In genomic region chr5:31527707-31528106, GRCm38 (mm10) we compare ENCODE assay signal across 8 mouse cellular contexts. TPM values are rescaled to one million over a fixed set of nuclear protein-coding genes. Genes with fewer than 3 reads are reported as not detected.
DNase-seq lines count a peak whose midpoint lies in the region; ATAC-seq lines count a peak whose summit lies in the region.
"Not testable (repeated sequence)": the region's sequence is repeated elsewhere in the genome, so short reads cannot be mapped to it uniquely, and the experiment has no call there.

TSS of gene Supt7l (minus strand) at chr5:31527807.

- DNase-seq in adrenal gland, adult 18-20 months (ENCODE audit: low spot score in 2 of 2); heart, adult 18-20 months; layer of hippocampus, postnatal 14 days (ENCODE audit: low spot score in 2 of 2); thymus, postnatal 0 days (ENCODE audit: low spot score): not testable (repeated sequence)
- DNase-seq in liver, embryonic 13.5 days, result peak; percentile 1

- peak within 1 kb of the TSS; percentile 85 for H3K9ac ChIP-seq in embryonic facial prominence, embryonic 15.5 days
- peak within 1 kb of the TSS; percentile 81 for H3K9ac ChIP-seq in hindbrain, embryonic 13.5 days
- H3K9ac ChIP-seq in liver, embryonic 13.5 days, result peak within 1 kb of the TSS; percentile 92
- H3K9ac ChIP-seq in midbrain, embryonic 15.5 days, result peak within 1 kb of the TSS; percentile 73

- H3K4me2 ChIP-seq in embryonic facial prominence, embryonic 15.5 days (replicated peaks), result peak within 1 kb of the TSS; percentile 95
- H3K4me2 ChIP-seq in hindbrain, embryonic 13.5 days, result peak within 1 kb of the TSS; percentile 100
- H3K4me2 ChIP-seq in liver, embryonic 13.5 days, result peak within 1 kb of the TSS; percentile 94
- peak within 1 kb of the TSS; percentile 93 for H3K4me2 ChIP-seq in midbrain, embryonic 15.5 days

- 79% methylated on average over 11 of the region's 11 CpGs for WGBS in embryonic facial prominence, embryonic 15.5 days
- WGBS in hindbrain, embryonic 13.5 days, result 82% methylated on average over 11 of the region's 11 CpGs
- WGBS in liver, embryonic 13.5 days (ENCODE audit: insufficient replicate concordance), result 64% methylated on average over 11 of the region's 11 CpGs
- WGBS in midbrain, embryonic 15.5 days, result 84% methylated on average over 11 of the region's 11 CpGs

- H3K27me3 ChIP-seq in embryonic facial prominence, embryonic 15.5 days; hindbrain, embryonic 13.5 days; liver, embryonic 13.5 days; midbrain, embryonic 15.5 days (replicated peaks): not testable (repeated sequence)

- H3K9me3 ChIP-seq in embryonic facial prominence, embryonic 15.5 days (replicated peaks); hindbrain, embryonic 13.5 days; liver, embryonic 13.5 days (replicated peaks); midbrain, embryonic 15.5 days: not testable (repeated sequence)

- peak within 1 kb of the TSS; percentile 82 for H3K4me3 ChIP-seq in embryonic facial prominence, embryonic 15.5 days (replicated peaks)
- H3K4me3 ChIP-seq in hindbrain, embryonic 13.5 days, result peak within 1 kb of the TSS; percentile 70
- peak within 1 kb of the TSS; percentile 94 for H3K4me3 ChIP-seq in liver, embryonic 13.5 days (replicated peaks)
- H3K4me3 ChIP-seq in midbrain, embryonic 15.5 days, result peak within 1 kb of the TSS; percentile 81

- ATAC-seq in embryonic facial prominence, embryonic 15.5 days (ENCODE audit: insufficient number of reproducible peaks, low FRiP score, low TSS enrichment, low read depth); hindbrain, embryonic 13.5 days (ENCODE audit: low FRiP score); liver, embryonic 13.5 days (ENCODE audit: low read depth); midbrain, embryonic 15.5 days (replicated peaks): not testable (repeated sequence)

- peaks cover 35% of the 10 kb centered on the region for H3K36me3 ChIP-seq in embryonic facial prominence, embryonic 15.5 days
- H3K36me3 ChIP-seq in hindbrain, embryonic 13.5 days, result peaks cover 44% of the 10 kb centered on the region
- H3K36me3 ChIP-seq in liver, embryonic 13.5 days, result peaks cover 30% of the 10 kb centered on the region
- peaks cover 24% of the 10 kb centered on the region; the same call in 1 of the 2 replicates for H3K36me3 ChIP-seq in midbrain, embryonic 15.5 days (replicated peaks)

- H3K4me1 ChIP-seq in embryonic facial prominence, embryonic 15.5 days, result peaks cover 20% of the 10 kb centered on the region
- peaks cover 27% of the 10 kb centered on the region for H3K4me1 ChIP-seq in hindbrain, embryonic 13.5 days (replicated peaks)
- H3K4me1 ChIP-seq in liver, embryonic 13.5 days (replicated peaks), result peaks cover 31% of the 10 kb centered on the region
- peaks cover 29% of the 10 kb centered on the region for H3K4me1 ChIP-seq in midbrain, embryonic 15.5 days

- H3K27ac ChIP-seq in embryonic facial prominence, embryonic 15.5 days (replicated peaks), result peak within 1 kb of the TSS; percentile 87
- H3K27ac ChIP-seq in hindbrain, embryonic 13.5 days, result peak within 1 kb of the TSS; percentile 89
- H3K27ac ChIP-seq in liver, embryonic 13.5 days, result peak within 1 kb of the TSS; percentile 77
- peak within 1 kb of the TSS; percentile 87 for H3K27ac ChIP-seq in midbrain, embryonic 15.5 days

RNA-seq across cellular contexts. Expression of gene Supt7l, which starts in this region (rescaled TPM):
- 10 to 100 TPM; 15.5 to 17.1 TPM for total RNA-seq in adrenal gland, adult 18-20 months (2021)
- 23.7 and 25.2 TPM in 2 replicates for polyA plus RNA-seq in embryonic facial prominence, embryonic 15.5 days (2015; fragmentation: Nextera tagmentation; extraction: Ambion mirVana)
- 10 to 100 TPM; 13.0 to 13.9 TPM for total RNA-seq in heart, adult 18-20 months (2021)
- polyA plus RNA-seq in hindbrain, embryonic 13.5 days (2015; fragmentation: Nextera tagmentation; extraction: Ambion mirVana), result 26.3 and 28.8 TPM in 2 replicates
- 10 to 100 TPM; 17.5 to 17.7 TPM for total RNA-seq in layer of hippocampus, postnatal 14 days (2021)
- polyA plus RNA-seq in liver, embryonic 13.5 days (2015; fragmentation: Nextera tagmentation; extraction: Ambion mirVana), result 8.7 and 10.6 TPM in 2 replicates
- 27.8 and 27.9 TPM in 2 replicates for polyA plus RNA-seq in midbrain, embryonic 15.5 days (2015; fragmentation: Nextera tagmentation; extraction: Ambion mirVana)
- 13.9 and 17.0 TPM in 2 replicates for polyA plus RNA-seq in thymus, postnatal 0 days (2015; fragmentation: Nextera tagmentation; extraction: Ambion mirVana)
